Mouse (Mus musculus) midbrain, embryonic 16.5 days (tissue): Measurements from ENCODE around the gene Ms4a15. TPM values are rescaled to one million over a fixed set of nuclear protein-coding genes. Genes with fewer than 3 reads are reported as not detected.

Experiments used
- ATAC-seq: fragments of 200-750 bp; cut with Nextera tagmentation; 2 replicates; pipeline ENCODE4 v1.8.0; 2017; ENCODE audit warnings: moderate TSS enrichment
- H3K27ac ChIP-seq: fragments of 300-500 bp; sonication (generic); 2 replicates; pipeline ENCODE4 v1.5.1; 2014; ENCODE audit warnings: mild to moderate bottlenecking, low read length, mixed read lengths
- H3K27me3 ChIP-seq: fragments of 300-500 bp; sonication (generic); 2 replicates; pipeline ENCODE4 v1.6.1; 2014; ENCODE audit warnings: low read depth, low read length, mixed read lengths; ENCODE audit not compliant: control insufficient read depth, insufficient read depth
- H3K36me3 ChIP-seq: fragments of 300-500 bp; sonication (generic); 2 replicates; pipeline ENCODE4 v1.6.1; 2014; ENCODE audit warnings: mild to moderate bottlenecking, low read length, moderate library complexity, mixed read lengths; ENCODE audit not compliant: control insufficient read depth, insufficient read depth
- H3K4me1 ChIP-seq: fragments of 300-500 bp; sonication (generic); 2 replicates; pipeline ENCODE4 v1.6.1; 2014; ENCODE audit warnings: mild to moderate bottlenecking, low read length, mixed read lengths; ENCODE audit not compliant: control insufficient read depth, insufficient read depth
- H3K4me2 ChIP-seq: fragments of 300-500 bp; sonication (generic); 2 replicates; pipeline ENCODE4 v1.6.1; 2014; ENCODE audit warnings: mild to moderate bottlenecking, low read length, mixed read lengths
- H3K4me3 ChIP-seq: fragments of 300-500 bp; sonication (generic); 2 replicates; pipeline ENCODE4 v1.5.1; 2014; ENCODE audit warnings: low read depth, mild to moderate bottlenecking, low read length, moderate library complexity, mixed read lengths
- H3K9ac ChIP-seq: fragments of 300-500 bp; sonication (generic); 2 replicates; pipeline ENCODE4 v1.6.1; 2014; ENCODE audit warnings: low read depth, low read length, mixed read lengths
- H3K9me3 ChIP-seq: fragments of 300-500 bp; sonication (generic); replicated peaks from 2 replicates; pipeline ENCODE4 v1.6.1; 2014; ENCODE audit warnings: mild to moderate bottlenecking, low read length, mixed read lengths; ENCODE audit not compliant: control insufficient read depth, poor library complexity, severe bottlenecking
- WGBS: fragments of 180-500 bp; shearing (Covaris S2); extraction: QIAGEN DNeasy Blood & Tissue Kit; methylation state at CpG from one replicate; pipeline ENCODE4 v1.1.7; 2014; 5-methylcytosine and 5-hydroxymethylcytosine counted together
- polyA plus RNA-seq: library from polyadenylated mRNA; unstranded; fragments of >200 nt; fragmentation: Nextera tagmentation; extraction: Ambion mirVana; gene quantifications from 2 replicates; pipeline ENCODE4 v1.2.1, GENCODE M21; 2015

Ms4a15 gene
- polyA plus RNA-seq, 1 experiment from 2014 or later: not detected

DNA sequence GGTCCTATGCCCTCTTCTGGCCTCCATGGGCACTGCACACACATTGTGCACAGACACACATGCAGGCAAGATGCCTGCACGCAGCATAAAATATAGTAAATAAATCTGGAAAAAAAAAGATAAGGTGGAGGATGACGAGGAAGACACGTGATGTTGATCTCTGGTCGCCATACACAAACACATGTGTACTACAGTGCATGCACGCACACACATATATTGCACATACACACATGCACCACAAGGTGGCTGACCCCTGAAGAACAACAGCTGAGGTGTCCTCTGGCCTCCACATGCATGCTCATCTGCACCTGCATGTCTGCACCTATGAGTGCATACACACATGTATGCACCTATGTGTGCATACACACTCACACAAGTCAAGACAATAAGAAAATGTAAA lies 57.0 kb downstream of the Ms4a15 start:
- no peak overlapping the region for H3K27ac ChIP-seq
- no peaks in the 10 kb centered on the region for H3K27me3 ChIP-seq
- no peak overlapping the region for H3K4me2 ChIP-seq
- H3K4me1 ChIP-seq: peaks cover 11% of the 10 kb centered on the region
- no peak overlapping the region for H3K9ac ChIP-seq
- H3K36me3 ChIP-seq: no peaks in the 10 kb centered on the region
- no peak for ATAC-seq
- H3K4me3 ChIP-seq: no peak overlapping the region
- no peaks in the 10 kb centered on the region for H3K9me3 ChIP-seq
- WGBS: 91% methylated on average over 5 of the region's 5 CpGs

DNA sequence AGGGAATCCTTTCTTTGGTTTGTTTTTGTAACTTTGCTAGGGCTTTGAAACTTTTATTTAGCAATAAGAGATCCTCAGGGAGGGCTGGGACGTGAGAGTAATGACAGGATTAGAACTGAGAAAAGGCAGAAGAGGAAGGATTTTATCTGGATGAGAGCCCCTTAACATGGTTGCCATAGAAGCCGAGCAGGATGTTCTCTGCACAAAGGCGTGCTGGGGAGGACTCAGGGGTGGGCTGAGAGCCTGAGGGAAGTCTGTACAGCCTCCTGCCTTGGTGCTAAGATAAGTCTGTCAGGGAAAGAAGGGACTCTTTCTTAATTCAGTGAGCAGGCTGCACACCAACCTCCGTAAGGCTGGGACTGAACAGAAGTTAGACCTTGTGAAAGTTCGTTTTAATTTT lies 58.0 kb downstream of the Ms4a15 start:
- ATAC-seq: no peak
- Histone ChIP-seq H3K4me1 (peaks cover under 1% of the 10 kb centered on the region; the same call in 1 of the 2 replicates), H3K4me3 (no peak overlapping the region), H3K27me3 (no peaks in the 10 kb centered on the region), H3K9ac (no peak overlapping the region), H3K9me3 (no peaks in the 10 kb centered on the region), H3K36me3 (no peaks in the 10 kb centered on the region), H3K4me2 (no peak overlapping the region), H3K27ac (no peak overlapping the region)
- WGBS: 15% methylated on average over 5 of the region's 5 CpGs

DNA sequence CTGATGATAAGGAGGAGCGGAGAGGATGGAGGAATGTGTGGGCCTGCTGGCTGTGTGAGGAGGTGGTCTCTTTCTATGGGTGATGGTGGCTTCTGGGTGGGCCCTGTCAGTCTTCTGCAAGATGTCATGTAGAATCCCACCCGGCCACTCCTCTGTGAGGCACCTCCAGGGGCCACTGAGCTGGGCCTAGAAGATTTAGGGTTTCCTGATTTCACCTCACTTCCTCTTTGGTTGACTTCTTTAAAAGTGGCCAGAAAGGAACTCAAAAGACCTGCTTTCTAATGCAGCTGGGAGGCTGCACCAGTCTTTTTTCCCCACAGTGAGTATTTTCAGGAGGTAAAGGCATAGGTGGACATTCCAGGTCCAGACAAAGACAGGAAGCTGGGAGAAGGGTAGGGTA lies 62.4 kb downstream of the Ms4a15 start:
- no peaks in the 10 kb centered on the region for H3K4me1 ChIP-seq
- 80% methylated on average over 2 of the region's 2 CpGs for WGBS
- H3K36me3 ChIP-seq: no peaks in the 10 kb centered on the region
- no peak overlapping the region for H3K4me2 ChIP-seq
- no peaks in the 10 kb centered on the region for H3K27me3 ChIP-seq
- no peak overlapping the region for H3K27ac ChIP-seq
- no peaks in the 10 kb centered on the region for H3K9me3 ChIP-seq
- ATAC-seq: no peak
- H3K9ac ChIP-seq: no peak overlapping the region
- H3K4me3 ChIP-seq: no peak overlapping the region

Other genes with a start within 250 kb of the Ms4a15 start
- gene Cd6, start 163.2 kb downstream of the Ms4a15 start, polyA plus RNA-seq: 0.06 TPM in 1 of 2 replicates, not detected in the other
- 0.27 and 0.30 TPM in 2 replicates for gene Slc15a3, start 153.5 kb downstream of the Ms4a15 start, polyA plus RNA-seq
- gene Tmem132a, start 123.3 kb downstream of the Ms4a15 start, polyA plus RNA-seq: 242 and 267 TPM in 2 replicates
- gene Tmem109, start 111.2 kb downstream of the Ms4a15 start, polyA plus RNA-seq: 47.0 TPM in 2 replicates
- 38.9 and 40.1 TPM in 2 replicates for gene Prpf19, start 98.0 kb downstream of the Ms4a15 start, polyA plus RNA-seq
- 0.58 and 0.89 TPM in 2 replicates for gene Zp1, start 72.6 kb downstream of the Ms4a15 start, polyA plus RNA-seq
- 0.09 and 0.14 TPM in 2 replicates for gene Ptgdr2, start 56.1 kb downstream of the Ms4a15 start, polyA plus RNA-seq
- 12.8 and 13.5 TPM in 2 replicates for gene Ccdc86, start 44.0 kb downstream of the Ms4a15 start, polyA plus RNA-seq
- gene Ms4a10, start 18.6 kb downstream of the Ms4a15 start, polyA plus RNA-seq: not detected in 2 replicates
- gene Ms4a18, start 24.8 kb upstream of the Ms4a15 start, polyA plus RNA-seq: not detected in 2 replicates
- gene Ms4a8a, start 87.9 kb upstream of the Ms4a15 start, polyA plus RNA-seq: not detected in 2 replicates
- not detected in 2 replicates for gene 1700017D01Rik, start 137.6 kb upstream of the Ms4a15 start, polyA plus RNA-seq
- not detected in 2 replicates for gene 1700025F22Rik, start 172.1 kb upstream of the Ms4a15 start, polyA plus RNA-seq
- not detected in 2 replicates for gene Ms4a13, start 203.5 kb upstream of the Ms4a15 start, polyA plus RNA-seq
- gene Ms4a12, start 239.2 kb upstream of the Ms4a15 start, polyA plus RNA-seq: not detected in 2 replicates